Mouse (Mus musculus): Measurements from ENCODE around the gene Ppp1r32. TPM values are rescaled to one million over a fixed set of nuclear protein-coding genes. Genes with fewer than 3 reads are reported as not detected.

Gene Ppp1r32
- polyA plus RNA-seq, 1 experiment = 0.84 TPM

GRCm38 (mm10) chr19:10426312-10426711 lies 56.4 kb downstream of the Ppp1r32 start:
- no peak for DNase-seq (ENCODE audit: extremely low spot score in 1 of 2, low spot score in 1 of 2)

GRCm38 (mm10) chr19:10425484-10426270 lies 57.1 kb downstream of the Ppp1r32 start:
- no peak for DNase-seq (ENCODE audit: extremely low spot score in 1 of 2, low spot score in 1 of 2)

GRCm38 (mm10) chr19:10424751-10425150 lies 58.0 kb downstream of the Ppp1r32 start:
- no peak for DNase-seq (ENCODE audit: extremely low spot score in 1 of 2, low spot score in 1 of 2)

Other genes with a start within 250 kb of the Ppp1r32 start
- 13.4 and 14.4 TPM in 2 replicates for gene Myrf, start 242.2 kb downstream of the Ppp1r32 start, polyA plus RNA-seq (2012; rRNA removed)
- gene Dagla, start 178.1 kb downstream of the Ppp1r32 start, polyA plus RNA-seq (2012; rRNA removed) = 46.8 and 52.7 TPM in 2 replicates
- gene Syt7, start 93.8 kb downstream of the Ppp1r32 start, polyA plus RNA-seq (2012; rRNA removed) = 187 and 212 TPM in 2 replicates
- gene Lrrc10b, start 25.5 kb downstream of the Ppp1r32 start, polyA plus RNA-seq (2012; rRNA removed) = 4.7 and 7.8 TPM in 2 replicates
- 80.3 and 90.6 TPM in 2 replicates for gene Cpsf7, start 42.3 kb upstream of the Ppp1r32 start, polyA plus RNA-seq (2012; rRNA removed)
- gene Sdhaf2, start 43.2 kb upstream of the Ppp1r32 start, polyA plus RNA-seq (2012; rRNA removed) = 57.7 and 61.9 TPM in 2 replicates
- gene Tmem216, start 73.3 kb upstream of the Ppp1r32 start, polyA plus RNA-seq (2012; rRNA removed) = 21.4 and 22.2 TPM in 2 replicates
- 13.9 and 14.1 TPM in 2 replicates for gene Cyb561a3, start 94.2 kb upstream of the Ppp1r32 start, polyA plus RNA-seq (2012; rRNA removed)
- 21.2 and 22.3 TPM in 2 replicates for gene Tmem138, start 94.4 kb upstream of the Ppp1r32 start, polyA plus RNA-seq (2012; rRNA removed)
- 126 and 138 TPM in 2 replicates for gene Ddb1, start 122.4 kb upstream of the Ppp1r32 start, polyA plus RNA-seq (2012; rRNA removed)
- gene Tkfc, start 122.7 kb upstream of the Ppp1r32 start, polyA plus RNA-seq (2012; rRNA removed) = 14.4 and 15.0 TPM in 2 replicates
- 0.99 and 1.4 TPM in 2 replicates for gene Vwce, start 151.3 kb upstream of the Ppp1r32 start, polyA plus RNA-seq (2012; rRNA removed)
- gene Pga5, start 195.1 kb upstream of the Ppp1r32 start, polyA plus RNA-seq (2012; rRNA removed) = 0.17 and 0.46 TPM in 2 replicates
- 22.6 and 25.1 TPM in 2 replicates for gene Vps37c, start 205.8 kb upstream of the Ppp1r32 start, polyA plus RNA-seq (2012; rRNA removed)